Mouse (Mus musculus): ENCODE measurements around the gene Lair1. TPM values are rescaled to one million over a fixed set of nuclear protein-coding genes. Genes with fewer than 3 reads are reported as not detected.
"Not testable (repeated sequence)": the region's sequence is repeated elsewhere in the genome, so short reads cannot be mapped to it uniquely, and the experiment has no call there.

The Lair1 gene
- polyA plus RNA-seq, 1 experiment from 2014 or later, result 5.3 TPM

- H3K9ac ChIP-seq (replicated peaks), result no peak overlapping the region
- no peak overlapping the region for H3K4me2 ChIP-seq (ENCODE audit: low read depth, low read length)
- DNase-seq (no peak), ATAC-seq (no peak)
- H3K4me3 ChIP-seq (ENCODE audit: low read depth, low read length), result no peak overlapping the region
- TF ChIP-seq CTCF (IDR thresholded peaks at IDR 0.05; ENCODE audit: low read depth), result peak; percentile 70
- TF ChIP-seq EP300 (IDR thresholded peaks at IDR 0.05; ENCODE audit: low read depth), result no peak
- WGBS (ENCODE audit: insufficient replicate concordance), result 26% methylated on average over 3 of the region's 3 CpGs
- no peaks in the 10 kb centered on the region for H3K9me3 ChIP-seq (ENCODE audit: low read length)
- H3K27ac ChIP-seq (ENCODE audit: low read depth), result no peak overlapping the region
- H3K27me3 ChIP-seq (ENCODE audit: insufficient read depth, low read length), result no peaks in the 10 kb centered on the region
- H3K4me1 ChIP-seq (ENCODE audit: insufficient read depth), result no peaks in the 10 kb centered on the region
- no peaks in the 10 kb centered on the region for H3K36me3 ChIP-seq (replicated peaks; ENCODE audit: insufficient read depth, low read length)
Observed at GRCm38 (mm10) chr7:4026794-4027421, 36.1 kb downstream of the Lair1 start.

GRCm38 (mm10) chr7:4004636-4005035 lies 58.4 kb downstream of the Lair1 start:
- H3K36me3 ChIP-seq (replicated peaks; ENCODE audit: insufficient read depth, low read length); H3K27ac ChIP-seq (ENCODE audit: low read depth); H3K27me3 ChIP-seq (ENCODE audit: insufficient read depth, low read length); ATAC-seq; H3K4me2 ChIP-seq (ENCODE audit: low read depth, low read length); H3K4me3 ChIP-seq (ENCODE audit: low read depth, low read length); DNase-seq; H3K4me1 ChIP-seq (ENCODE audit: insufficient read depth); H3K9me3 ChIP-seq (ENCODE audit: low read length); H3K9ac ChIP-seq (replicated peaks): not testable (repeated sequence)
- WGBS (ENCODE audit: insufficient replicate concordance), result 51% methylated on average over 3 of the region's 3 CpGs

GRCm38 (mm10) chr7:4003996-4004395 lies 59.0 kb downstream of the Lair1 start:
- not testable (repeated sequence) for H3K27ac ChIP-seq (ENCODE audit: low read depth); H3K4me3 ChIP-seq (ENCODE audit: low read depth, low read length); ATAC-seq; H3K4me1 ChIP-seq (ENCODE audit: insufficient read depth); H3K9me3 ChIP-seq (ENCODE audit: low read length); H3K9ac ChIP-seq (replicated peaks); H3K36me3 ChIP-seq (replicated peaks; ENCODE audit: insufficient read depth, low read length); H3K27me3 ChIP-seq (ENCODE audit: insufficient read depth, low read length); DNase-seq; H3K4me2 ChIP-seq (ENCODE audit: low read depth, low read length)
- WGBS (ENCODE audit: insufficient replicate concordance), result 76% methylated on average over 4 of the region's 4 CpGs

- H3K4me3 ChIP-seq (ENCODE audit: low read depth, low read length), result no peak overlapping the region
- TF ChIP-seq EP300 (IDR thresholded peaks at IDR 0.05; ENCODE audit: low read depth), result no peak
- TF ChIP-seq CTCF (IDR thresholded peaks at IDR 0.05; ENCODE audit: low read depth), result no peak
- no peak for ATAC-seq
- H3K27me3 ChIP-seq (ENCODE audit: insufficient read depth, low read length), result no peaks in the 10 kb centered on the region
- no peak for DNase-seq
- H3K9me3 ChIP-seq (ENCODE audit: low read length), result no peaks in the 10 kb centered on the region
- WGBS (ENCODE audit: insufficient replicate concordance), result 57% methylated on average over 2 of the region's 2 CpGs
- no peak overlapping the region for H3K9ac ChIP-seq (replicated peaks)
- H3K36me3 ChIP-seq (replicated peaks; ENCODE audit: insufficient read depth, low read length), result no peaks in the 10 kb centered on the region
- no peak overlapping the region for H3K27ac ChIP-seq (ENCODE audit: low read depth)
- no peaks in the 10 kb centered on the region for H3K4me1 ChIP-seq (ENCODE audit: insufficient read depth)
- H3K4me2 ChIP-seq (ENCODE audit: low read depth, low read length), result no peak overlapping the region
Observed at GRCm38 (mm10) chr7:3962017-3962416, 101.0 kb downstream of the Lair1 start.

- ATAC-seq (no peak), DNase-seq (no peak)
- no peak overlapping the region for H3K4me3 ChIP-seq (ENCODE audit: low read depth, low read length)
- no peaks in the 10 kb centered on the region for H3K36me3 ChIP-seq (replicated peaks; ENCODE audit: insufficient read depth, low read length)
- no peak overlapping the region for H3K27ac ChIP-seq (ENCODE audit: low read depth)
- H3K9me3 ChIP-seq (ENCODE audit: low read length), result no peaks in the 10 kb centered on the region
- WGBS (ENCODE audit: insufficient replicate concordance), result 66% methylated on average over 3 of the region's 3 CpGs
- no peaks in the 10 kb centered on the region for H3K4me1 ChIP-seq (ENCODE audit: insufficient read depth)
- no peak overlapping the region for H3K4me2 ChIP-seq (ENCODE audit: low read depth, low read length)
- H3K27me3 ChIP-seq (ENCODE audit: insufficient read depth, low read length), result no peaks in the 10 kb centered on the region
- TF ChIP-seq EP300 (IDR thresholded peaks at IDR 0.05; ENCODE audit: low read depth), result no peak
- no peak for TF ChIP-seq CTCF (IDR thresholded peaks at IDR 0.05; ENCODE audit: low read depth)
- no peak overlapping the region for H3K9ac ChIP-seq (replicated peaks)
Observed at GRCm38 (mm10) chr7:3957387-3957786, 105.6 kb downstream of the Lair1 start.

Other genes with a start within 250 kb of the Lair1 start
- gene Gm15448, start 237.5 kb downstream of the Lair1 start, polyA plus RNA-seq (2015; fragmentation: Nextera tagmentation; extraction: Ambion mirVana), result 0.12 TPM in 1 of 2 replicates, not detected in the other
- gene Pira2, start 218.2 kb downstream of the Lair1 start, polyA plus RNA-seq (2015; fragmentation: Nextera tagmentation; extraction: Ambion mirVana), result 2.0 and 2.8 TPM in 2 replicates
- gene Gm14548, start 165.1 kb downstream of the Lair1 start, polyA plus RNA-seq (2015; fragmentation: Nextera tagmentation; extraction: Ambion mirVana), result 1.4 and 1.6 TPM in 2 replicates
- gene Lilra6, start 147.7 kb downstream of the Lair1 start, polyA plus RNA-seq (2015; fragmentation: Nextera tagmentation; extraction: Ambion mirVana), result 0.73 and 1.2 TPM in 2 replicates
- gene Ttyh1, start 56.2 kb upstream of the Lair1 start, polyA plus RNA-seq (2015; fragmentation: Nextera tagmentation; extraction: Ambion mirVana), result 1.9 and 3.2 TPM in 2 replicates
- 9.1 and 9.7 TPM in 2 replicates for gene Leng8, start 73.8 kb upstream of the Lair1 start, polyA plus RNA-seq (2015; fragmentation: Nextera tagmentation; extraction: Ambion mirVana)
- 2.8 TPM in 2 replicates for gene Leng9, start 87.2 kb upstream of the Lair1 start, polyA plus RNA-seq (2015; fragmentation: Nextera tagmentation; extraction: Ambion mirVana)
- gene Cdc42ep5, start 101.7 kb upstream of the Lair1 start, polyA plus RNA-seq (2015; fragmentation: Nextera tagmentation; extraction: Ambion mirVana), result 8.2 and 12.1 TPM in 2 replicates
- 1.9 and 2.2 TPM in 2 replicates for gene Lilra5, start 174.6 kb upstream of the Lair1 start, polyA plus RNA-seq (2015; fragmentation: Nextera tagmentation; extraction: Ambion mirVana)